Mouse (Mus musculus): Measurements from ENCODE around the gene Sirt1.
A peak's percentile ranks its signal among the peaks of the same experiment; 100 is the strongest.

DNA sequence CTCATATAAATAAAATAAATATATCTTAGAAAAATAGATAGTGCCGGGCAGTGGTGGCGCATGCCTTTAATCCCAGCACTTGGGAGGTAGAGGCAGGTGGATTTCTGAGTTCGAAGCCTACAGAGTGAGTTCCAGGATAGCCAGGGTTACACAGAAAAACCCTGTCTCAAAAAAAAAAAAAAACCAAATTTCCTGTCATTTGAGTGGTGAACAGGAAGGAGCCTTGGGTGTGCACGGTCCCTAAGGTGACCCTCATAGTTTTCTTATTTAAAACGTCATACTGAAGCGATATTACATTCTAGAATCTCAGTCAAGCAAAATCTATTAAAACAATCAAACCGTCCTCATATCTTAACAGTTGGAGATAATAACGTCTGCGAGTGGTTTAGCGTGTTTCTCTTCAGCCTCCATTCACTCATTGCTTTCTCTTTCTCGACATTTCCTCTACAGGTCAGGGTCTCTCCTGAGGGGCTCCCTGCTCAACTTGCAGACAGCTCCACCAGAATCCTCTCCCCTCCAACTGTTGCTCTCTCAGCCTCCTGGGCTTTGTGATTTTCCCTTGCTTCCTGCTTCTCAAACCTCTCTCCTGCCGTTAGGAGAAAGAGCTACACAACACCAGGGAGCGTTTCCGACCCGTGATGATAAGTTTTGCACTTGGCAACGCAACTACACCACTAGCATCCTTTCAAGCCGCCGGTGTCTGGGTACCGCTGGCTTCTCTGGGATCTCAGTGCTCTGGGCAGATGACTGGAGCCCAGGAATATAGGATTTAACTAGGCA, 46.9 kb upstream of the Sirt1 start:
- TF ChIP-seq CTCF (IDR thresholded peaks at IDR 0.05; ENCODE audit: borderline replicate concordance, control insufficient read depth, extremely low read depth, insufficient read depth, low read length, poor library complexity) (no peak), POLR2A (IDR thresholded peaks at IDR 0.05; ENCODE audit: control insufficient read depth, extremely low read depth, insufficient read depth, low read length, poor library complexity) (peak; percentile 18; the same call in 1 of the 2 replicates)

Data from thymus, adult 2 months (tissue).